10 mouse cellular contexts compared by ENCODE assay signal in genomic region chr5:148960211-148960610, GRCm38 (mm10). TPM values are rescaled to one million over a fixed set of nuclear protein-coding genes. Genes with fewer than 3 reads are reported as not detected.
DNase-seq lines count a peak whose midpoint lies in the region; ATAC-seq and TF ChIP-seq lines count a peak whose summit lies in the region.
"Had no signal": no experiment of that assay in that cellular context is flagged by ENCODE, and none has a peak within 500 bp of the region (broad histone marks: within the 10 kb centered on the region; RNA-seq: fewer than 3 reads in every experiment).

No protein-coding gene starts in this region.

- WGBS in heart, embryonic 13.5 days: 57% methylated on average over 10 of the region's 10 CpGs
- 58% methylated on average over 10 of the region's 10 CpGs for WGBS in hindbrain, embryonic 16.5 days
- WGBS in liver, embryonic 11.5 days: 64% methylated on average over 10 of the region's 10 CpGs

- peak overlapping the region; percentile 52 for H3K4me3 ChIP-seq in heart, embryonic 13.5 days
- peak overlapping the region; percentile 74 for H3K4me3 ChIP-seq in E14TG2a.4 (replicated peaks; ENCODE audit: low read length)
- no peak overlapping the region for H3K4me3 ChIP-seq in hindbrain, embryonic 16.5 days (ENCODE audit: low read length)
- no peak overlapping the region; the same call in 1 of the 2 replicates for H3K4me3 ChIP-seq in liver, embryonic 11.5 days (ENCODE audit: low read depth, low read length)

- no peaks in the 10 kb centered on the region for H3K9me3 ChIP-seq in heart, embryonic 13.5 days
- H3K9me3 ChIP-seq in E14TG2a.4 (ENCODE audit: low read length): no peaks in the 10 kb centered on the region
- no peaks in the 10 kb centered on the region for H3K9me3 ChIP-seq in hindbrain, embryonic 16.5 days (ENCODE audit: control insufficient read depth, low read length)
- H3K9me3 ChIP-seq in liver, embryonic 11.5 days (ENCODE audit: control insufficient read depth, low read length): no peaks in the 10 kb centered on the region

- no peaks in the 10 kb centered on the region for H3K36me3 ChIP-seq in heart, embryonic 13.5 days
- H3K36me3 ChIP-seq in E14TG2a.4 (ENCODE audit: insufficient read depth, low read length): no peaks in the 10 kb centered on the region
- no peaks in the 10 kb centered on the region for H3K36me3 ChIP-seq in hindbrain, embryonic 16.5 days (ENCODE audit: control insufficient read depth, insufficient read depth, low read length)
- H3K36me3 ChIP-seq in liver, embryonic 11.5 days (ENCODE audit: control insufficient read depth, insufficient read depth, low read length): no peaks in the 10 kb centered on the region

- no peak for DNase-seq in heart, postnatal 14 days
- DNase-seq in liver, embryonic 11.5 days (ENCODE audit: low spot score): no peak
- DNase-seq in frontal cortex, postnatal 36 days (ENCODE audit: low spot score in 2 of 2): no peak
- DNase-seq in left cerebral cortex, postnatal 25 days (ENCODE audit: low spot score in 2 of 2): no peak

- no peaks in the 10 kb centered on the region for H3K27me3 ChIP-seq in heart, embryonic 13.5 days (replicated peaks)
- no peaks in the 10 kb centered on the region for H3K27me3 ChIP-seq in E14TG2a.4 (ENCODE audit: insufficient read depth, low read length)
- no peaks in the 10 kb centered on the region for H3K27me3 ChIP-seq in hindbrain, embryonic 16.5 days (replicated peaks; ENCODE audit: control insufficient read depth, insufficient read depth, low read length)
- no peaks in the 10 kb centered on the region for H3K27me3 ChIP-seq in liver, embryonic 11.5 days (replicated peaks; ENCODE audit: control insufficient read depth, insufficient read depth, low read length)
- H3K27me3 ChIP-seq: megakaryocyte, embryonic 14.5 days; Patski had no signal

- TF ChIP-seq CTCF in E14TG2a.4 (conservative IDR thresholded peaks at IDR 0.05; ENCODE audit: low read length): no peak

- H3K9ac ChIP-seq in heart, embryonic 13.5 days: peak overlapping the region; percentile 73
- no peak overlapping the region for H3K9ac ChIP-seq in hindbrain, embryonic 16.5 days (ENCODE audit: low read depth, low read length)
- peak overlapping the region; percentile 65 for H3K9ac ChIP-seq in liver, embryonic 11.5 days (ENCODE audit: low read depth, low read length)

- H3K27ac ChIP-seq in heart, embryonic 13.5 days (replicated peaks): peak overlapping the region; percentile 21; the same call in 1 of the 2 replicates
- no peak overlapping the region; the same call in 1 of the 2 replicates for H3K27ac ChIP-seq in hindbrain, embryonic 16.5 days (ENCODE audit: low read depth, low read length)
- H3K27ac ChIP-seq in liver, embryonic 11.5 days (ENCODE audit: low read depth, low read length): peak overlapping the region; percentile 13; the same call in 1 of the 2 replicates

- H3K4me1 ChIP-seq in heart, embryonic 13.5 days: peaks cover 33% of the 10 kb centered on the region
- H3K4me1 ChIP-seq in E14TG2a.4 (replicated peaks; ENCODE audit: low read depth, low read length): peaks cover 59% of the 10 kb centered on the region
- peaks cover 14% of the 10 kb centered on the region for H3K4me1 ChIP-seq in hindbrain, embryonic 16.5 days (ENCODE audit: control insufficient read depth, insufficient read depth, low read depth, low read length)
- H3K4me1 ChIP-seq in liver, embryonic 11.5 days (replicated peaks; ENCODE audit: control insufficient read depth, insufficient read depth, low read length): peaks cover 25% of the 10 kb centered on the region

- peak overlapping the region; percentile 92 for H3K4me2 ChIP-seq in heart, embryonic 13.5 days
- no peak overlapping the region for H3K4me2 ChIP-seq in hindbrain, embryonic 16.5 days (ENCODE audit: low read length)
- peak overlapping the region; percentile 99 for H3K4me2 ChIP-seq in liver, embryonic 11.5 days

- ATAC-seq in heart, embryonic 13.5 days (ENCODE audit: extremely low read depth, insufficient number of reproducible peaks, low FRiP score, low TSS enrichment): no peak
- 0 out of 2 replicates have a peak, but pooled peaks have one; percentile 6 for ATAC-seq in hindbrain, embryonic 16.5 days
- no peak for ATAC-seq in liver, embryonic 11.5 days (replicated peaks; ENCODE audit: low FRiP score)
- no peak for ATAC-seq in inflammation-experienced regulatory T-cells, adult 6 months
- ATAC-seq: Patski had no signal

- intact Hi-C loops in heart, postnatal 14 days (cut with DNase I): no loop called here
- intact Hi-C loops in left cerebral cortex, postnatal 25 days (cut with DNase I): no loop called here

RNA-seq across cellular contexts. Expression of gene Katnal1, which starts 31.1 kb away (rescaled TPM):
- 10.1 and 13.3 TPM in 2 replicates for polyA plus RNA-seq in heart, embryonic 13.5 days (2015; fragmentation: Nextera tagmentation; extraction: Ambion mirVana)
- total RNA-seq in heart, postnatal 14 days (2021): 1 to 10 TPM; 5.4 to 7.9 TPM
- 37.0 and 41.3 TPM in 2 replicates for polyA plus RNA-seq in hindbrain, embryonic 16.5 days (2015; fragmentation: Nextera tagmentation; extraction: Ambion mirVana)
- 18.9 and 19.5 TPM in 2 replicates for polyA plus RNA-seq in liver, embryonic 11.5 days (2014; fragmentation: Nextera tagmentation; extraction: Ambion mirVana)
- 1 to 10 TPM; 2.1 to 3.7 (median 3.7) TPM for polyA plus RNA-seq in inflammation-experienced regulatory T-cells, adult 6 months (2017; shearing (Covaris generic))
- 10 to 100 TPM; 67.0 to 73.5 TPM for total RNA-seq in left cerebral cortex, postnatal 25 days (2021)

RNA-seq across cellular contexts. Expression of gene Gm42791, which starts 34.7 kb away (rescaled TPM):
- 1.7 and 2.3 TPM in 2 replicates for polyA plus RNA-seq in heart, embryonic 13.5 days (2015; fragmentation: Nextera tagmentation; extraction: Ambion mirVana)
- total RNA-seq in heart, postnatal 14 days (2021): 1 to 10 TPM; 3.3 to 6.1 TPM
- 3.9 and 5.3 TPM in 2 replicates for polyA plus RNA-seq in hindbrain, embryonic 16.5 days (2015; fragmentation: Nextera tagmentation; extraction: Ambion mirVana)
- polyA plus RNA-seq in liver, embryonic 11.5 days (2014; fragmentation: Nextera tagmentation; extraction: Ambion mirVana): not detected in 2 replicates
- not detected for polyA plus RNA-seq in inflammation-experienced regulatory T-cells, adult 6 months (2017; shearing (Covaris generic))
- 10 to 100 TPM; 17.8 to 18.5 TPM for total RNA-seq in left cerebral cortex, postnatal 25 days (2021)
- polyA plus RNA-seq: Patski had no signal

Comparison
In these comparisons a context has a peak if more than half of its experiments do, and no peak if none do; other contexts are left out.
1. H3K4me3 ChIP-seq: peak in heart, embryonic 13.5 days (single experiment) and E14TG2a.4 (single experiment); none in hindbrain, embryonic 16.5 days (single experiment) and liver, embryonic 11.5 days (single experiment).